Mouse (Mus musculus) heart, postnatal 0 days (tissue): Measurements from ENCODE around the gene Nfe2.
A peak's percentile ranks its signal among the peaks of the same experiment; 100 is the strongest.

Source experiments
- CTCF ChIP-seq: IDR thresholded peaks from 2 replicates; pipeline ENCODE4 v1.5.1; 2016; ENCODE audit warnings: antibody characterized with exemption, control low read depth, low read depth
- EP300 ChIP-seq: IDR thresholded peaks from 2 replicates; pipeline ENCODE4 v1.6.1; 2016; ENCODE audit warnings: antibody characterized with exemption, low read depth

DNA sequence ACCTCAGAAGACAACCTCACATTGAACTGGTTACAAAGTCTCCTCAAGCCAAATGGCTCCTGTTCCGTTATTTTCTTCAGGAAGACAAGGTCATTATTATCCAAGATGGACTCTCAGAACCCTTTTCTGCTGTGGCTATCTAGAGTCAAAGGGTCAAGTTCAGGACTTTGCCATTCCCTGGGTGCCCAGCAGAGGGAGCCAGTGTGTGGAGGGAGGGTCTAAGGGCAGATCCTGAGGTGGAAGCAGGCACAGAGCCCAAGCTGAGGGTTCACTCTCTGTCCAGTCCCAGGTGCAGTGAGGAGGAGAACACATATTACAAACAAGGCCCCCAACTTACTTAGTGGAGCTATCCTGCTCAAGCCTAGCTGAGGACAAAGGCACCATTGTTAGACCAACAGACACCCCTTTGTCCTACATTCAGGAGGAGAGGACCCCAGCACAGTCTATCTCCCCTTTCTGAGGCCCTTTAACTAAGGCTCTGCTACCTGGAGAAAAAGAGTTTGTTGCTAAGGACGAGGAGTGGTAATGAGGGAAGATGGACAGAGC lies 7.9 kb downstream of the Nfe2 start:
- TF ChIP-seq EP300 (no peak), CTCF (peak; percentile 89)
